Mouse (Mus musculus) liver, adult 10 weeks (tissue): ENCODE results near the gene Itgb2l. TPM values are rescaled to one million over a fixed set of nuclear protein-coding genes. Genes with fewer than 3 reads are reported as not detected.

Source experiments
- polyA plus RNA-seq: library from polyadenylated mRNA; stranded (reverse); fragments of 350-450 nt; fragmentation: Illumina TruSeq; extraction: RNeasy Lipid Tissue Mini Kit (QIAGEN cat#74804); gene quantifications from one replicate; pipeline ENCODE4 v1.2.3, GENCODE M21; 2014; ENCODE audit warnings: low read depth, low replicate concordance

The Itgb2l gene
- polyA plus RNA-seq, result not detected

DNA sequence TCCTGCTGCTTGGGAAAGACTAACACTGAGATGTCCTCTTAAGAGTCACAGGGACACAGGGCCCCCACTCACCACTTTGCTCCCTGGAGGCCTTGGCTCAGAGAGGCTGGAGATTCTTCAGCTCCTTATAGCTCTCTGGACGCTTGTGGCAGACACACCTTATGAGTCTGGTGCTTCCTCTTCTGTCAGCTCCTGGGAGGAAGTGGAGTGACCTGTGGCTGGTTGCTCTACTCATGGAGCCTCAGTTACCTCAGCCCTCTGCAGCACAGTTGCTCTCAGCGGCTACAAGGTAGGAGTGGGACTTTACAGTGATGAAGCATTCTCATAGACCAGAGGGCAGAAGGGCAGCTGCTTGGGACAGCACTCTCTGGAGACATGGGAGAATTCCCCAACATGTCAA, at the start of gene Itgb2l:
TSS of gene Itgb2l (minus strand) at position 152 of the 400 bp plus-strand sequence.

DNA sequence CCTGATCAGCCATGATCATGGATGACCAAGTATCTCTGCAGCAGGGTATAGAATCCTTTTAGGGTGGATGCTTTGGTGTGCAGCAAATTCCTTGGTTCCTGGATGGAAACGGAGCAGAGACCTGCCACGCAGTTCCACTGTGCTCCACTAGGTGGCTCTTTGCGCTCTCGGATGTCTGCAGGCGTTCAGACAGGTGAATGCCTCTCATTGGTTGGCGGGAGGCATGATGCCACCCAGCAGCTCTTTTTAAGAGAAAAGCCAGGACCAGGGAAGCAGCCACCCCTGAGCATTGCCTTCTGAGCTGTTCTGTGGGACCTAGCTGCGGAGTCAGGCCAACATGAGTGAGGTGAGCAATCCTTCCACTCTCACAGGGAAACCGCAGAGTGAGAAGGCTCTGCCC, 24.0 kb upstream of the Itgb2l start, which contains the start of gene Pcp4:
TSS of gene Pcp4 (plus strand) at position 162 of the 400 bp plus-strand sequence.

Other genes with a start within 250 kb of the Itgb2l start
- not detected for gene Sh3bgr, start 243.2 kb downstream of the Itgb2l start, polyA plus RNA-seq
- gene B3galt5, start 207.8 kb downstream of the Itgb2l start, polyA plus RNA-seq, result not detected
- gene Pcp4, start 24.0 kb upstream of the Itgb2l start, polyA plus RNA-seq, result not detected